Mouse (Mus musculus) T-cell, adult 2 months (primary cell): ENCODE measurements around the gene Gm49387.

ENCODE experiments used
- DNase-seq: peaks from one replicate; pipeline ENCODE4 v3.0.0; 2022; ENCODE audit warnings: low spot score

Gm49387 gene

DNA sequence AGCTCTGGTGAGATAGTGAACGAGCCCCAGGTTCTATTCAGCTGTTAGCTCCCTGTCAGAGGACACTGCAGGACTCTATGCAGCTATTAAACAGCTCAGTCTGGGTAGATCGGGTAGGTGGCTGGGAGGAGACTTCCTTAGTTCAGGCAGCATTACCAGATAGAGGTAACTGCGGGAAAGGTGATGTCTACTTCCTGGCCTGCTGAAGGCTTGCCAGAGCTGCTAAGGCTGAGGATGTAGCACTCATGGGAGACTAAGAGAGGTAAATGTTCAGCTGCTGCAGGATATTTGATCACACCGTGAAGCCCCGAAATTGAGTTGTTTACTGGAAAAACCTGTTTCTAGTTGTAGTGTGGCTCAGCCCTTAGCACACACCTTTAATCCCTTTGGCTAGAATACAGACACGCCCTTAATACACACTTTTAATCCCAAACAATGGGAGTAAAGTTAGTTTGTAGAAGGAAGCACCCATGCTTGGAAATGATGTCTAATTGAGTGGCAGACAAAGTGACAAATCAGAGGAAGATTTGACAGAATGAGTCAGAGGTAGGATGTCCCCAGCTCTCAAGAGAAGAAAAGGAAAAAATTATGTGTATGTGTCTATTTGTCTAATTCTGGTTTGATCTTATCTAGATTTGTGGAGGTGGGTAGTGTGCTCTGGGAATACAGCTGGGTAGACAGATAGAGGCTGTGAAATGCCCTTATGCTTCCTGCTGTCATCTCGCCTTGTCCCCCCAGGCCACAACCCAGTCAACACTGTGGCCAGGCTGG, 115.5 kb downstream of the Gm49387 start:
- DNase-seq: no peak

DNA sequence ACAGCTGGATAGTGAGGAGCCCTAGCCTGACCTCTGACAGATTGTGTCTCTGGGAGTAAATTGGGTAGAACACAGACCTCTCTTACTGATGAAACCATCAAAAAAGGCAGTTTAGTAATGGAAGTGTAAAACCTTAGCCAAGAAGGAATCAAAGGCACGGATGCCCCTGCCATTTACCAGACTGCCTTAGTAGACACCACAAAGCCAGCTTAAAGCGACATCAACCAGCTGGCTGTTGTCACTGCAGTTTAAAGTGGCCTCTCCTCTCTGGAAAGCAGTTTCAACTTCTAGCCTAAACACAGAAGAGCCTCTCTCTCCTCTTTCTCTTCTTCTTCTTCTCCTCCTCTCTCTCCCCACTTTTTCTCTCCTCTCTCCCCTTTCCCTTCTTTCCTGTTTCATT, 119.4 kb downstream of the Gm49387 start:
- peak; percentile 28 for DNase-seq

DNA sequence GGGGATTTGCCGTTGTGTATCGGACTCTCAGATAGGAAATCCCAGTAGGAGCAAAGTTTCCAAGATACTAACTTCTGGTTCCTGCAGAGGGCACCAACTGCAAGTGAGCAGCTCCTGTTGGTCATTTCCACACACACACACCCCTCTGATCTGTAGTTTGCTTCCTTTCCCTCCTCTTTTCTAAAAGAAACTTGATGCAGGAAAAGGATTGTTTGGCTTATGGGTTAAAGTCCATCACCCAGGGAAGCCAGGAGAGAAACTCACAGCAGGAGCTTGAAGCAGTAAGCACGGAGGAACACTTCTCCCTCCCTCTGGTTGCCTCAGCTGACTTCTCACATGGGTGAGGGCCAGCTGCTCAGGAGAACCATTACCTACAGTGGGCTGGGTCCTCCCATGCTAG, 121.5 kb downstream of the Gm49387 start:
- no peak for DNase-seq

DNA sequence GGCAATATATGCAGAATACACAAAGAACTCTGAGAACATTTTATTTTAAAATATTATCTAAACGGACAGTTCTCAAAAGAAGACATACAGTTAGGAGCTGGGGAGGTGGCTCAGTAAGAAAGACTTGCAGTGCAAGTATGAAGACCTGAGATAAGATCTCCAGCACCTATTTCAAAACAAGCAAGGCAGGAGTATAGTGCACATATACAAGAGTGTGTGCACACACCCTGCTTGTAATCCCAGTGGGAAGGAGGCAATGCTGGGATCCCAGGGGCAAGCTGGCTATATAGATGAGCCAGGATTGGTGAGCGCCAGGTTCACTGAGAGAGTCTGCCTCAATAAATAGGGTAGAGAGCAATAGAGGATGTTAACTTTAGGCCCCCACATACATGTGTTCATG, 124.8 kb downstream of the Gm49387 start:
- DNase-seq: no peak

DNA sequence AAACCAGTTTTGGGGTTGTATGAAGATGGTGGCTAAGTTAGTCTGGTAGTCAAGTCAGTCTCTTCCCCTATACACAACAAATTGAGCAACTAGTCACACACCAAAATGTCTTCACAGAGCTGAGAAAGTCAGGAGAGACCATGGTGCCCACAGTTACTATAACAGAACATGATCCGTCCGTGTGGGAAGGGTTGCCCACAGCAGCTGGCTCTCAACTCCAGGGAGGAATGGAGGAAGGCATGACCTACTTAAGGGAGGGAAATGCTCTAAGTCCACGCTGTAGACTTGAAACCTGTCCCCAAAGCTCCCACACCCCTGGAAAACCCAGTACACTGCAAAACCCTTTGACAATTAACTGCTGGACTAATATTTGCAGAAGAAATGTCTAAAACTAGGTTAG, 130.4 kb downstream of the Gm49387 start:
- DNase-seq: no peak

DNA sequence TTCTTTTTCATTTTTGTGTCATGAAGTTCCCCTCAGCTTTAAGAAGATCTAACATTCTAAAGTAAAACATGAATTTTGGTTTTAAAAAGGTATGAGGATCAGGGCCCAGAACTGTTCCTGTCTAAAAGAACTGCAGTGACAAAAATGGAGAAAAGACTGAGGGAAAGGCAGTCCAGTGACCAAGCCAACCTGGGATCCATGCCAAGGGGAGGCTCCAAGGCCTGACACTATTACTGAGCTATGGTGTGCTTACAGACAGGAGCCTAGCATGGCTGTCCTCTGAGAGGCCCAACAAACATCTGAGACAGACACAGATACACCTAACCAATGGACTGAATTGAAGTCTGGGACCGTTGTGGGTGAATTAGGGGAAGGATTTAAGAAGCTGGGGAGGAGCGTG, 130.8 kb downstream of the Gm49387 start:
- DNase-seq: no peak

DNA sequence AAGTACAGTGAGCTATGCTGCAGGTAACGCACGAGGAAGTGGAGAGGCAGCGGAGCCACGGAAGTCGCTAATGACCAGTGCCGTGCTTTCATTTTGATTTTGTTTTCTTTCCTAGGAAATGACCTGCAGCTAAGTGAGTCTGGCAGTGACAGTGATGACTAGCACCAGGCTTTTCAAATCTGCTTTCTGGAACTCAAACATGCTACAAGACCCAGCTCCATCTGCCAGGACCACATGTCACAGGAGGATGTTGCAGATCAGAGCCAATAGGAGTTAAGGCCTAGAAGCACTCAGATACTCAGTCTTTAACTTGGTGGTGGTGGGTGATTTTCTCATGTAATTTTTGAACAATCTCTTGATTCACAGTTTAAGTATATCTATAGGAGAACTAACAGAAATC, 134.2 kb downstream of the Gm49387 start:
- DNase-seq: no peak

DNA sequence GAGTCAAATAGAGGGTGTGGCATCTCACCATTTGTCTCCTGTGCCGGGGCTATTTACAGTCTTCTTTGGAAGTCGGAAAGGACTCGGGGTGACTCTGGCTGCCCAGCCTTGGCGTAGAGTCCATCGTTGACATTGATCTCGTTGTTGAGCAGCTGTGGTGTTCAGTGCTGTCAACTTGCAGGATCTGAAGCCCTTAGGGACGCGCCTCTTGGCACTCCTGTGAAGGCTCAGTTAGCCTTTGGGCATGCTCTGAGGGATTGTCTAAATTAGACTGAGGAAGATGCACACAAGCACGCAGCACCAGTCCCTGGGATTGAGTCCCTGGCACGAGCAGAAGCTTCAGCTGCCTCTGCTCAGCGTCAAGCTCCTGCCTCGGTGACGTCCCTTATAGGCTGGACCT, 137.3 kb downstream of the Gm49387 start:
- no peak for DNase-seq
